Mouse (Mus musculus) effector memory CD4-positive, alpha-beta T cell, adult 7 months (primary cell): Measurements from ENCODE around the gene 1700080E11Rik. TPM values are rescaled to one million over a fixed set of nuclear protein-coding genes. Genes with fewer than 3 reads are reported as not detected.

ENCODE experiments used
- polyA plus RNA-seq: library from polyadenylated mRNA; unstranded; fragments of 100-300 nt; shearing (Covaris generic); gene quantifications from one replicate; pipeline ENCODE4 v1.2.1, GENCODE M21; 2017

1700080E11Rik gene
- polyA plus RNA-seq = not detected

GRCm38 (mm10) chr9:105144992-105145391 is at the start of gene 1700080E11Rik:
1700080E11Rik (minus strand) TSS chr9:105145092.

DNA sequence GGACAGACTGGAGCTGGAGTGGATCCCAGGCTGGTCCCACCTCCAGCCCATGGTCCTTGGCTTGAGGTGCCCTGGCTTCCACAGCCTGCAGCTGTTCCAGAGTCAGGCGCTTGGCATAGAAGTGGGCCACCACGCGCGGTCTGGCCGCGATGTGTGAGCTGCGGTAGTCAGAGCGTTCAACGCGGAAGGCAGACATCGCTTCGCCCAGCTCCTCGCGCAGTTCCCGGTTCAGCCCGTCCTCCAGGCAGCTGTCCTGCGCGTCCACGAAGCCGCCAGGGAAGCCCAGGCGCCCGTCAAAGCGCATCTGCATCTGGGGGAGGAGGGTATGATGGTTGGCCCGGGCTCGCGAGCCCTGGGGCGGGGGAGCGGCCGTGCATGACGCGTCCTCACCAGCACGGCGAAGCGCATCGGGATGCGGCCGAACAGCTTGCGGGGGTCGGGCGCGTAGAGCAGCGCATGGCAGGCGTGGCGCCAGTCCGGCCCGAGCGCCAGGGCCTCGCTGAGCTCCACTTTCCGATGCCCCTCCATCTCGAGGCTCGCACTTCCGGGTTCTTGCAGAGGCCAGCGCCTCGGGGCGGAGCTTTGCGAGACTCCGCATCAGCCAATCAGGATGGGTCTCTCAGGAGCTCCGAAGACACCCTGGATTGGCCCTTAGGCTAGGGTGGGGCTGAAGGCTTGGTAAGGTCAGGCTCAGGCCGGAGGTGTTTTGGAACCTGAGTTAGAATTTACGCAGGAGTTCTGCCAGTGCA is 13.5 kb downstream of the 1700080E11Rik start, which contains the start of gene Nudt16:
Gene Nudt16, minus strand, starts transcription at position 572 of the 749 bp plus-strand sequence.

Other genes with a start within 250 kb of the 1700080E11Rik start
- gene Mrpl3, start 91.9 kb downstream of the 1700080E11Rik start, polyA plus RNA-seq = 58.9 TPM
- 20.7 TPM for gene Nudt16, start 13.3 kb downstream of the 1700080E11Rik start, polyA plus RNA-seq